Mouse (Mus musculus) frontal cortex, postnatal 25 days (tissue): ENCODE data around the gene Skor1.

Experiments
- DNase-seq, 2 experiments: peaks; one replicate each; pipeline ENCODE4 v3.0.0; 2022; ENCODE audit warnings: low spot score in 2 of 2

The Skor1 gene

GRCm38 (mm10) chr9:63135801-63136200 lies 13.0 kb downstream of the Skor1 start:
- no peak for DNase-seq

- no peak for DNase-seq
Observed at GRCm38 (mm10) chr9:63135356-63135755, 13.4 kb downstream of the Skor1 start.

GRCm38 (mm10) chr9:63133659-63134058 lies 15.1 kb downstream of the Skor1 start:
- DNase-seq = no peak

GRCm38 (mm10) chr9:63132673-63133601 lies 15.8 kb downstream of the Skor1 start:
- peak; percentile 83 to 90 for DNase-seq

GRCm38 (mm10) chr9:63131957-63132602 lies 16.7 kb downstream of the Skor1 start:
- DNase-seq = no peak

GRCm38 (mm10) chr9:63129641-63130041 lies 19.1 kb downstream of the Skor1 start:
- no peak for DNase-seq

- no peak for DNase-seq
Observed at GRCm38 (mm10) chr9:63124512-63124911, 24.2 kb downstream of the Skor1 start.

GRCm38 (mm10) chr9:63123451-63124438 lies 25.0 kb downstream of the Skor1 start:
- peak; percentile 70 to 83 for DNase-seq

- no peak for DNase-seq
Observed at GRCm38 (mm10) chr9:63122161-63122833, 26.5 kb downstream of the Skor1 start.

GRCm38 (mm10) chr9:63118385-63118784 lies 30.4 kb downstream of the Skor1 start:
- no peak for DNase-seq

- DNase-seq = no peak
Observed at GRCm38 (mm10) chr9:63112514-63112913, 36.2 kb downstream of the Skor1 start.

GRCm38 (mm10) chr9:63109782-63110087 lies 39.0 kb downstream of the Skor1 start:
- no peak for DNase-seq

- DNase-seq = peak; percentile 72 to 81
Observed at GRCm38 (mm10) chr9:63109020-63109781, 39.6 kb downstream of the Skor1 start.

GRCm38 (mm10) chr9:63108580-63108979 lies 40.2 kb downstream of the Skor1 start:
- no peak for DNase-seq

GRCm38 (mm10) chr9:63100660-63101059 lies 48.1 kb downstream of the Skor1 start:
- DNase-seq = no peak

- DNase-seq = no peak
Observed at GRCm38 (mm10) chr9:63099876-63100275, 48.9 kb downstream of the Skor1 start.

- no peak for DNase-seq
Observed at GRCm38 (mm10) chr9:63099344-63099743, 49.4 kb downstream of the Skor1 start.

GRCm38 (mm10) chr9:63098887-63099286 lies 49.9 kb downstream of the Skor1 start:
- DNase-seq = no peak

- DNase-seq = no peak
Observed at GRCm38 (mm10) chr9:63097204-63097603, 51.6 kb downstream of the Skor1 start.

GRCm38 (mm10) chr9:63094030-63094429 lies 54.7 kb downstream of the Skor1 start:
- no peak for DNase-seq

GRCm38 (mm10) chr9:63092567-63092966 lies 56.2 kb downstream of the Skor1 start:
- no peak for DNase-seq
